Mouse (Mus musculus) heart, postnatal 4 days (tissue): Measurements from ENCODE around the gene Nup98. TPM values are rescaled to one million over a fixed set of nuclear protein-coding genes. Genes with fewer than 3 reads are reported as not detected.
A peak's percentile ranks its signal among the peaks of the same experiment; 100 is the strongest.

ENCODE experiments used
- DNase-seq: peaks from one replicate; pipeline ENCODE4 v3.0.0; 2021
- total RNA-seq, 2 experiments: library from RNA; stranded (reverse); gene quantifications; 2 replicates each; pipeline ENCODE4 v1.2.3; 2021

Gene Nup98
- total RNA-seq, 2 experiments from 2014 or later, result 50.3 to 50.7 TPM

- no peak for DNase-seq
These were observed 93.2 kb downstream of the Nup98 start, which contains the start of gene Chrna10 for GRCm38 (mm10) chr7:102116579-102117331. Chrna10 (minus strand) TSS chr7:102116828.

- no peak for DNase-seq
These were observed 96.7 kb downstream of the Nup98 start for GRCm38 (mm10) chr7:102113151-102113729.

GRCm38 (mm10) chr7:102109746-102110145 is 100.2 kb downstream of the Nup98 start:
- no peak for DNase-seq

GRCm38 (mm10) chr7:102109171-102109570 is 100.8 kb downstream of the Nup98 start, which contains the start of gene Art5:
Art5 (minus strand) TSS chr7:102109489.
- no peak for DNase-seq

GRCm38 (mm10) chr7:102108206-102108605 is 101.8 kb downstream of the Nup98 start:
- DNase-seq, result no peak

- DNase-seq, result peak; percentile 60
These were observed 103.3 kb downstream of the Nup98 start for GRCm38 (mm10) chr7:102106700-102107141.

- no peak for DNase-seq
These were observed 105.8 kb downstream of the Nup98 start for GRCm38 (mm10) chr7:102104126-102104525.

- no peak for DNase-seq
These were observed 106.4 kb downstream of the Nup98 start for GRCm38 (mm10) chr7:102103555-102103954.

GRCm38 (mm10) chr7:102102696-102103095 is 107.3 kb downstream of the Nup98 start:
- DNase-seq, result no peak

- DNase-seq, result peak; percentile 23
These were observed 107.7 kb downstream of the Nup98 start for GRCm38 (mm10) chr7:102102241-102102640.

GRCm38 (mm10) chr7:102101487-102101886 is 108.5 kb downstream of the Nup98 start, which contains the start of gene Art1:
Art1 (plus strand) TSS chr7:102101743.
- DNase-seq, result no peak

- DNase-seq, result no peak
These were observed 109.1 kb downstream of the Nup98 start for GRCm38 (mm10) chr7:102100868-102101267.

GRCm38 (mm10) chr7:102099760-102100661 is 110.0 kb downstream of the Nup98 start:
- DNase-seq, result peak; percentile 37

- DNase-seq, result no peak
These were observed 122.6 kb downstream of the Nup98 start for GRCm38 (mm10) chr7:102087336-102087735.

- DNase-seq, result no peak
These were observed 125.8 kb downstream of the Nup98 start for GRCm38 (mm10) chr7:102084041-102084696.

- DNase-seq, result no peak
These were observed 127.2 kb downstream of the Nup98 start, which contains the start of gene Trpc2 for GRCm38 (mm10) chr7:102082816-102083215. Trpc2 (plus strand) TSS chr7:102083116.

- DNase-seq, result no peak
These were observed 128.2 kb downstream of the Nup98 start for GRCm38 (mm10) chr7:102081784-102082183.

GRCm38 (mm10) chr7:102080311-102080710 is 129.7 kb downstream of the Nup98 start:
- no peak for DNase-seq

- DNase-seq, result peak; percentile 46
These were observed 131.5 kb downstream of the Nup98 start for GRCm38 (mm10) chr7:102078517-102078916.

- DNase-seq, result no peak
These were observed 133.2 kb downstream of the Nup98 start for GRCm38 (mm10) chr7:102076714-102077296.
